Mouse (Mus musculus) liver, postnatal 0 days (tissue): Measurements from ENCODE around the gene Olfr824.

Experiments
- CTCF ChIP-seq: sonication (generic); IDR thresholded peaks from 2 replicates; pipeline ENCODE4 v1.5.1; 2016; ENCODE audit warnings: antibody characterized with exemption, low read depth
- EP300 ChIP-seq: IDR thresholded peaks from 2 replicates; pipeline ENCODE4 v1.6.1; 2016; ENCODE audit warnings: antibody characterized with exemption, low read depth, mild to moderate bottlenecking

- TF ChIP-seq CTCF = no peak
- TF ChIP-seq EP300 = no peak
Observed at GRCm38 (mm10) chr10:130134811-130135210, 5.0 kb upstream of the Olfr824 start.
